Mouse (Mus musculus) forebrain, embryonic 12.5 days (tissue): Measurements from ENCODE around the gene Sytl5. TPM values are rescaled to one million over a fixed set of nuclear protein-coding genes. Genes with fewer than 3 reads are reported as not detected.

ENCODE experiments used
- ATAC-seq: fragments of 200-750 bp; cut with Nextera tagmentation; 2 replicates; pipeline ENCODE4 v1.8.0; 2017; ENCODE audit warnings: moderate TSS enrichment; ENCODE audit not compliant: low FRiP score
- H3K27ac ChIP-seq: fragments of 300-500 bp; sonication (generic); 2 replicates; pipeline ENCODE4 v1.5.1; 2016; ENCODE audit warnings: mild to moderate bottlenecking
- H3K27me3 ChIP-seq: fragments of 300-500 bp; sonication (generic); 2 replicates; pipeline ENCODE4 v1.6.1; 2016; ENCODE audit warnings: mild to moderate bottlenecking
- H3K36me3 ChIP-seq: fragments of 300-500 bp; sonication (generic); replicated peaks from 2 replicates; pipeline ENCODE4 v1.6.1; 2016; ENCODE audit warnings: mild to moderate bottlenecking
- H3K4me1 ChIP-seq: fragments of 300-500 bp; sonication (generic); 2 replicates; pipeline ENCODE4 v1.6.1; 2016
- H3K4me2 ChIP-seq: fragments of 300-500 bp; sonication (generic); 2 replicates; pipeline ENCODE4 v1.6.1; 2016; ENCODE audit warnings: mild to moderate bottlenecking, moderate library complexity
- H3K4me3 ChIP-seq: fragments of 300-500 bp; sonication (generic); replicated peaks from 2 replicates; pipeline ENCODE4 v1.5.1; 2016; ENCODE audit warnings: mild to moderate bottlenecking
- H3K9ac ChIP-seq: fragments of 300-500 bp; sonication (generic); 2 replicates; pipeline ENCODE4 v1.6.1; 2016; ENCODE audit warnings: mild to moderate bottlenecking
- H3K9me3 ChIP-seq: fragments of 300-500 bp; sonication (generic); 2 replicates; pipeline ENCODE4 v1.6.1; 2016
- WGBS: fragments of 180-500 bp; shearing (Covaris S2); methylation state at CpG from one replicate; pipeline ENCODE4 v1.1.7; 2016; 5-methylcytosine and 5-hydroxymethylcytosine counted together
- polyA plus RNA-seq: library from polyadenylated mRNA; unstranded; fragments of >200 nt; fragmentation: Nextera tagmentation; extraction: Ambion mirVana; gene quantifications from 2 replicates; pipeline ENCODE4 v1.2.1, GENCODE M21; 2016

The Sytl5 gene
- polyA plus RNA-seq = 1.9 and 2.4 TPM in 2 replicates

DNA sequence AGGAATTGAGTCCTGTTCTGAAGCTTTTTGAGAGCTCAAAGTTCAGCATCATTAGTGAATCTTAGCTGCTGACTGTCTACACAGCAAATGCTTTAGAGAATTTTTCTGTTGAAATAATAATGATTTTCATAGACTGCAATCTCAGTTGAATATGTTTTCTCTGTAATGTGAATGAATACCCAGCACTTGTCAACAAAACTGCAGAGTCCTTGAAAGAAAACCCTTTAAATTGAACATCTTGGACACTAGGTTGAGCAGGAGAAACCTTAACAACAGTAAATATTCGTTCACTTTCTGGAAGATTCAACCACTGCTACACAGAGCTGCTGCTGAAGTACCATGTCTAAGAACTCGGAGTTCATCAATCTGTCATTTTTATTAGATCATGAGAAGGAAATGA lies at the start of gene Sytl5:
Sytl5 (plus strand) TSS at position 301 of the 400 bp plus-strand sequence.
- no peak for ATAC-seq
- Histone ChIP-seq H3K36me3 (no peaks in the 10 kb centered on the region), H3K4me2 (no peak within 1 kb of the TSS), H3K4me3 (no peak within 1 kb of the TSS), H3K27ac (no peak within 1 kb of the TSS), H3K27me3 (no peaks in the 10 kb centered on the region), H3K4me1 (no peaks in the 10 kb centered on the region), H3K9me3 (no peaks in the 10 kb centered on the region), H3K9ac (no peak within 1 kb of the TSS)
- 79% methylated on average over 2 of the region's 2 CpGs for WGBS

DNA sequence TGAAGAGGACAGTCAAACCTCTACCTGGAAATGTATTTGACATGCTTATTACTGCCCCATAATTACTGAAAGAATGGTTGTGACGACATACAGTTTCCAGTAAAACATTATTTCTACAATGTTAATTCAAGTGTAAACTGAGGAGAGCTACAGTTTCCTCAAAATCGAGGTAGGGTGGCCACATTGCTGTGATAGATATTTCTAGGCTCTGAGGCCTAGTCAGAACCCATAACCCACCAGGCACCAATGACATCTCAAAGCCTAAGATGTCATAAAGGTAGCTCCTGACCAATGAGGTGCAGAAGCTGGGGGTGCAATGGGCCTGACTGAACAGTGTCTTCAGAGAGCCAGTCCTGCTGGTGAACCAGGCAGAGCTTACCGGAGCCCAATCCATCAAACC lies 38.8 kb upstream of the Sytl5 start, which contains the start of gene Hypm:
Hypm (plus strand) TSS at position 301 of the 400 bp plus-strand sequence.
- Histone ChIP-seq H3K9me3 (no peaks in the 10 kb centered on the region), H3K27ac (no peak within 1 kb of the TSS), H3K9ac (no peak within 1 kb of the TSS), H3K4me3 (no peak within 1 kb of the TSS), H3K27me3 (no peaks in the 10 kb centered on the region), H3K4me1 (no peaks in the 10 kb centered on the region), H3K36me3 (no peaks in the 10 kb centered on the region), H3K4me2 (no peak within 1 kb of the TSS)
- 78% methylated on average over 3 of the region's 3 CpGs for WGBS
- no peak for ATAC-seq

DNA sequence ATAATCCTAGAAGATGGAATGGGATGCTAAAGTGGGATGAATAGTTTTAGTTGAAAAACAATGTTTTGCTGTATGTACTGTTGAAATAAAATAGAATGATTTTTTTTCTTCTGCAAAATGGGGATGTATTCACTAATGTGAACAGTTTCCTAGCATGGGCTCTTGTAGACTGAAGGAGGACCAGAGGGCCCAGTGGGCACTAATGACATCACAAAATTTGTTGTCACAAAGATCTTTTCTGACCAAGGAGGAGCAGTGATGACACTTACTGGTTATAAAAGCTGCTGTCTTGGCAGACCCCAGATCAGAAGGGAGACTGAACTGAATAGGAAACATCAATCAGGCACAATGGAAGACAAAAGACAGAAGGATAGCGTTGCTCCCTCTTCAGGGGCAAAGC lies 36.0 kb upstream of the Sytl5 start, which contains the start of gene H2al3:
H2al3 (plus strand) TSS at position 301 of the 400 bp plus-strand sequence.
- no peak within 1 kb of the TSS for H3K4me2 ChIP-seq
- no peak within 1 kb of the TSS for H3K9ac ChIP-seq
- H3K4me3 ChIP-seq = no peak within 1 kb of the TSS
- WGBS = 79% methylated on average over 1 of the region's 1 CpGs
- no peaks in the 10 kb centered on the region for H3K4me1 ChIP-seq
- H3K9me3 ChIP-seq = no peaks in the 10 kb centered on the region
- H3K27ac ChIP-seq = no peak within 1 kb of the TSS
- no peaks in the 10 kb centered on the region for H3K36me3 ChIP-seq
- no peak for ATAC-seq
- H3K27me3 ChIP-seq = no peaks in the 10 kb centered on the region

DNA sequence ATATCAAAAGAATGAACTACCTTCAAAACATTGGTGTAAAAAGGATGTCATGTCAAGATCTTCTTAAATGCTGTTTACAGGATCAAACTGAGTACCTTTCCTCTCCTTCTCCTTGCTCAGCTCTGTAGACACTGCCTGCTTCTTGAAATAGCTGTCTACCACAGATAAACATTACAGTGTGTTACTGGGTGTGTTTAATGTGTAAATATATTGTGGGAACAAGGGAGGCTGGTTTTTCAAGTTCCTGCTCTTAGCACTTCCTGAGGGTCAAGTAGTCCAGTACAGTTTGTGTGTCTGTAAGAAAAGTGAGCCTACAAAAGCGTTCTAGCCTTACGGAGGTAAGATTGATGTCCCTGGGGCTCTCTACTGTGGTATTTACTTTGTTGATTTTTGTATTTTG lies 23.6 kb upstream of the Sytl5 start:
- Histone ChIP-seq H3K9ac (no peak overlapping the region), H3K4me3 (no peak overlapping the region), H3K36me3 (no peaks in the 10 kb centered on the region), H3K27me3 (no peaks in the 10 kb centered on the region), H3K4me1 (no peaks in the 10 kb centered on the region), H3K4me2 (no peak overlapping the region), H3K27ac (no peak overlapping the region), H3K9me3 (no peaks in the 10 kb centered on the region)
- 91% methylated on average over 2 of the region's 2 CpGs for WGBS
- no peak for ATAC-seq

DNA sequence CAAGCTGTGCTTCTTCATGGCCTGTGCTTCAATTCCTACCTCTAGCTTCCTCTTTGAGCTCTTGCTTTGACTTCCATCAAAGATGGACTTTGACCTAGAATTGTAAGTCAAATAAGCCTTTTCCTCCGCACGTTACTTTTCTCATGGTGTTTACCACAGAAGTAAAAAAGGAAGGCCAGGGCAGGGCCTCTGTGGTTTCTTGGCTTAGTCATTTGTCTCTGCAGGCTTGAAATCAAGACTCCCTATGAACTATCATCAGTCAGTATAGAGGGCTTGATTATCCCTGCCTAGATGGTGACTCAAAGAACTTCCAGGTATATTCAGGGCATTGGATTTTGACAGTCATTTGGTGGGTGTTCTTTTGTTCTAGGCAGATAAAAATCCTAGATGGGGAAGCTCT lies 9.9 kb upstream of the Sytl5 start:
- ATAC-seq = no peak
- Histone ChIP-seq H3K27ac (no peak overlapping the region), H3K9me3 (no peaks in the 10 kb centered on the region), H3K36me3 (no peaks in the 10 kb centered on the region), H3K4me2 (no peak overlapping the region), H3K27me3 (no peaks in the 10 kb centered on the region), H3K4me3 (no peak overlapping the region), H3K9ac (no peak overlapping the region), H3K4me1 (no peaks in the 10 kb centered on the region)
- 89% methylated on average over 2 of the region's 2 CpGs for WGBS

DNA sequence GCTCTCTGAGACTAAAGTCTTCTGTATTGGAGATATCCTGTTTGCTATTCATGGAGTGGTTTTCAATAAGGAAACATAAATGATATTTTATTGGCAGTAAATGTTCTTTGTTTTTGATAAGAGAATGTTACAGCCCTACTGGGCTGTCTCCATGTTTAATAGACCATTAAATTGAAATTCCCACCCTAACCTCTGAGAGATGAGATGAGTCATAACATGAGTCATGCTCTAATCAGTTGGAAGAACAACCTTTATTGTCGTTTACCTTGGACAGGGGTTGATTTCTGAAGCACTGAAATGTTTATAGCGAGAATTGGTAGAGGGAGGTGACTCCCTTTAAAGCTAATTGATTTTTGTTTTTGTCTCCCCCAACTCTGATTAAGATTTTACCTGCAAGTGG lies 24.1 kb downstream of the Sytl5 start:
- Histone ChIP-seq H3K9me3 (no peaks in the 10 kb centered on the region), H3K27me3 (no peaks in the 10 kb centered on the region), H3K4me1 (no peaks in the 10 kb centered on the region), H3K9ac (no peak overlapping the region), H3K4me3 (no peak overlapping the region), H3K36me3 (no peaks in the 10 kb centered on the region), H3K27ac (no peak overlapping the region), H3K4me2 (no peak overlapping the region)
- no peak for ATAC-seq
- WGBS = 72% methylated on average over 2 of the region's 2 CpGs

DNA sequence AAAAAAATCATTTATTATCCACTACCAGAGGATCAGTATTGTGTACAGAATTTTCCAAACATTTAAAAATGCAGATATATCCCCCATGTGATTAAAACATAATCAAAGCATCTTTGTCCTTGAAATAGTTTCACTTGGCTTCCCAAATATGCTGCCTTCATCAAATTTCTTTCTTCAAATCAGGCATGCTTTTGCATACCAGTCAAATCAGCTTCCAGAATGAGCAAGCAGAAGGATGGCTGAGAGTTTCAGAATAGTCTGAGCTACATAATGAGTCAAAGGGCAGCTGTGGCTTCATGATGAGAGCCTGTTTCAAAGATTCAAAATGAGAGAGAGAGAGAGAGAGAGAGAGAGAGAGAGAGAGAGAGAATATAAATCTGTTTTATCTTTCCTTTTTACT lies 48.4 kb downstream of the Sytl5 start:
- H3K4me2 ChIP-seq = no peak overlapping the region
- no peaks in the 10 kb centered on the region for H3K9me3 ChIP-seq
- H3K4me1 ChIP-seq = no peaks in the 10 kb centered on the region
- no peak overlapping the region for H3K27ac ChIP-seq
- H3K36me3 ChIP-seq = no peaks in the 10 kb centered on the region
- H3K27me3 ChIP-seq = no peaks in the 10 kb centered on the region
- H3K9ac ChIP-seq = no peak overlapping the region
- H3K4me3 ChIP-seq = no peak overlapping the region
- no peak for ATAC-seq

DNA sequence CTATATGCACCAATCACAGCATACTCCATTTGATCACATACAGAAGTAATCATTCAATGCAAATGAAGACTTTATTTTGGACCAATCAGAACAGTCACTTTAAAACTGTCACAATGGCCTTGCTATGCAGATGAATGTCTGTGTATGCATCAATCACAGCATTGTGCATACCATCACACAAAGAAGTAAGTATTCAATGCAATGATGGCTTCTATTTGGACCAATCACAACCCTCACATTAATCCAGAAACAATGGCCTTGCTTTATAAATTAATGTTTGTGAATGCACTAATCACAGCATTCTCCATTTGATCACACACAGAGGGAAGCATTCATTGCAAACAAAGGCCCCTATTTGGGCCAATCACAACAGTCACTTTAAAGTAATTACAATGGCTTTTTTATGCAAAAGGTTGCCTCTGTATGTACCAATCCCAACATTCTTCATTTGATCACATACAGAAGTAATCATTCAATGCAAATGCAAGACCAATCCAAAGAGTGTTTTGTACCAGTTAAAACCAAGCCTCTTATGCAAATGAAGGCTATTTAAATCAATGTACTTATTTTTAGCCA lies 98.8 kb downstream of the Sytl5 start:
- H3K27me3 ChIP-seq = no peaks in the 10 kb centered on the region
- H3K4me3 ChIP-seq = no peak overlapping the region
- H3K9me3 ChIP-seq = no peaks in the 10 kb centered on the region
- H3K9ac ChIP-seq = no peak overlapping the region
- ATAC-seq = peak; percentile 57; the same call in 1 of the 2 replicates
- no peak overlapping the region for H3K27ac ChIP-seq
- no peaks in the 10 kb centered on the region for H3K4me1 ChIP-seq
- H3K36me3 ChIP-seq = no peaks in the 10 kb centered on the region
- H3K4me2 ChIP-seq = no peak overlapping the region

DNA sequence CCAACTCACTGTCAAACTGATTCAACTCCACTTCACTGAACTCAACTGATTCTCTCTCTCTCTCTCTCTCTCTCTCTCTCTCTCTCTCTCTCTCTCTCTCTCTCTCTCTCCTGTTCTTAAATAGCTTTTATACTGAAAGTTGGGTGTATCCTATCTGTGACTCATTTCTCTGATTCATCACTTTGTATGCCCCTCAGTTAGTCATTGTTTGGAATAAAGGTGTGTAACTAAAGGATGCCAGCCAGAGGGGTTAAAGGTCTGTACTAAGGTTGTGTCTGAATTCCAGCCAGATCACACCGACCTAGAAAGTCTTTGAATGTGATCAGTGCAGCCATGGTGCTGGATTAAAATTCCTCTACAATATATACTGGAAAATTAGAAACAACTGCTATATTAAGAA lies 115.3 kb downstream of the Sytl5 start:
- ATAC-seq = no peak
- no peaks in the 10 kb centered on the region for H3K27me3 ChIP-seq
- no peak overlapping the region for H3K27ac ChIP-seq
- H3K4me3 ChIP-seq = no peak overlapping the region
- H3K4me2 ChIP-seq = no peak overlapping the region
- H3K9me3 ChIP-seq = no peaks in the 10 kb centered on the region
- 59% methylated on average over 1 of the region's 1 CpGs for WGBS
- H3K36me3 ChIP-seq = no peaks in the 10 kb centered on the region
- no peak overlapping the region for H3K9ac ChIP-seq
- no peaks in the 10 kb centered on the region for H3K4me1 ChIP-seq

DNA sequence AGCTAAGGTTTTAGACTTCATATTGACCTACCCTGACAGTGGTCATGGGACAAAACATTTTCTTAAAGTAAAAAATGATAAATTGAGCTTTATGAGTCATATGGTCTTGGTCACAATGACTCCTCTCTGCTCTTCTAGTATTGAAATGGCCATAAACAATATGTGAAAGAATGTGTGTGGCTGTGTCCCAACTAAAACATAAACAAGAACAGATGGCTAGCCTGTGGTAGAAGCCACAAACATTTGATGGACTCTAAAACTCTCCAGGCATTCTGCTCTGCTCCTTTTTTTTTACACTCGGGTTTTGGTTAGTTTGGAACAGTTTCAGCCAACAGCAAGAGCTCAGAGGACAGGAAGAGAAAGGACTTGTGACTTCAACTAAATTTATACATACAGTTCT lies 120.5 kb downstream of the Sytl5 start:
- Histone ChIP-seq H3K36me3 (no peaks in the 10 kb centered on the region), H3K4me1 (no peaks in the 10 kb centered on the region), H3K27me3 (no peaks in the 10 kb centered on the region), H3K4me2 (no peak overlapping the region), H3K9me3 (no peaks in the 10 kb centered on the region), H3K9ac (no peak overlapping the region), H3K27ac (no peak overlapping the region), H3K4me3 (no peak overlapping the region)
- 59% methylated on average over 1 of the region's 1 CpGs for WGBS
- no peak for ATAC-seq

DNA sequence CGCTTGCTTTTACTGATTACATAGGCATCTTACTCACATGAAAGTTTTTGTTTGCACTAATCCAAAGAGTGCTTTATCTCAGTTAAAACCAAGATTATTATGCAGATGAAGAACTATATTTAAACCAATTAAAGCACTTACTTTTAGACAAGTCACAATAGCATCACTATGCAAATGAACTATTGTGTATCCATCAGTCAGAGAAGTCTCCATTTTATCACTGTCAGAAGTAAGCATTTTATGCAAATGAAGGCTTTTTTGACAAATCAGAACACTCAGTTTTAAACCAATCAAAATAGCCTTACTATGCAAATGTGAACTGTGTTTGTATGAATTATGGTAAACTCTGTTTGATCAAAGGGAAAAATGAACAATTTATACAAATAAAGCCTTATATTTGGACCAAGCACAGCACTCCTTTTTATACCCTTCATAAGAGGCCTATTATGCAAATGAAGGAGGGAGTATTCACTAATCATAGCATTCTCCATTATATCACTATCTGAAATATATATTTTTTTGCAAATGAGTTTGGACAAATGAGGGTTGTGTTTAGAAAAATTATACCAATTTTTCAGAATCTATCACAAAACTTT lies 122.4 kb downstream of the Sytl5 start:
- Histone ChIP-seq H3K27ac (no peak overlapping the region), H3K9ac (no peak overlapping the region), H3K4me2 (no peak overlapping the region), H3K4me1 (no peaks in the 10 kb centered on the region), H3K9me3 (no peaks in the 10 kb centered on the region), H3K4me3 (no peak overlapping the region), H3K27me3 (no peaks in the 10 kb centered on the region), H3K36me3 (no peaks in the 10 kb centered on the region)
- 70% methylated on average over 1 of the region's 1 CpGs for WGBS
- peak; percentile 39; the same call in 1 of the 2 replicates for ATAC-seq

DNA sequence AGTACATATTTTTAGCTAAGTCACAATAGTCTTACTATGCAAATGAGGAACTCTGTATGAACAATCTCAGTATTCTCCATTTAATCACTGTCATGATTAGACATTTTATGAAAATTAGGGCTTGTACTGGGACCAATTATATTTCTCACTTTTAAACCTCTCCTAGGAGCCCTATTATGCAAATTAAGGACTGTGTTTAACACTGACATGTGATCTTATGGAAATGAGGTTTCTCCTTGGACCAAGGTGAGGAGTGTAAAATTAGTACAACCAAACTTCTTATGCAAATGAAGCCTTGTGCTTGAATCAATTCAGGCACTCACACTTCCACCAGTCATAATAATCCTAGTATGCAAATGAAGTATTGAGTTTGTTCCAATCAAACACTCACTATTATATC lies 124.8 kb downstream of the Sytl5 start:
- ATAC-seq = peak; percentile 49; the same call in 1 of the 2 replicates
- H3K9ac ChIP-seq = no peak overlapping the region
- no peak overlapping the region for H3K27ac ChIP-seq
- no peaks in the 10 kb centered on the region for H3K4me1 ChIP-seq
- H3K9me3 ChIP-seq = no peaks in the 10 kb centered on the region
- H3K27me3 ChIP-seq = no peaks in the 10 kb centered on the region
- no peak overlapping the region for H3K4me2 ChIP-seq
- no peak overlapping the region for H3K4me3 ChIP-seq
- no peaks in the 10 kb centered on the region for H3K36me3 ChIP-seq

DNA sequence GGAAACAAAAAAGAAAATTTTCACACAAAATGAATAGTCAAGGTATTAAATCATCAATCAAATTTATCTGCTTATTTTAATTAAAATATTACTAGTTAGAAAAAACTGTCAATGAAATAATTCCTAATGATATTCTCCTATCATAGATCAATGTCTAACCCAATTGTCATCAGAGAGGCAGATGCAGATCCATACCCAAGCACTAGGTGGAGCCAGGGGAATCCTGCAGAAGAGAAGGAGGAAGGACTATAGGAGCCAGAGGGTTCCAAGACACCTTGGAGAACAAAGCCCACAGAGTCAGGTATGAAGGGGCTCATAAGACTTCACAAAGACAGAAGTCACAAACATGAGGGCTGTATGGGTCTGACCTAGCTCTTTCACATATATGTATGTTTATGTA lies 149.2 kb downstream of the Sytl5 start:
- Histone ChIP-seq H3K9me3 (no peaks in the 10 kb centered on the region), H3K27me3 (no peaks in the 10 kb centered on the region), H3K4me2 (no peak overlapping the region), H3K27ac (no peak overlapping the region), H3K36me3 (no peaks in the 10 kb centered on the region), H3K9ac (no peak overlapping the region), H3K4me1 (no peaks in the 10 kb centered on the region), H3K4me3 (no peak overlapping the region)
- no peak for ATAC-seq
